Mouse (Mus musculus) skeletal muscle tissue, adult 2 months (tissue): ENCODE measurements around the gene Olfr150.
"Not testable (repeated sequence)": the region's sequence is repeated elsewhere in the genome, so short reads cannot be mapped to it uniquely, and the experiment has no call there.

Experiments used
- DNase-seq: peaks from one replicate; pipeline ENCODE4 v3.0.0-alpha.2; 2012; ENCODE audit warnings: low read depth, low spot score

Olfr150 gene

GRCm38 (mm10) chr9:39730678-39731077 lies at the start of gene Olfr150:
Gene Olfr150, plus strand, starts transcription at chr9:39730978.
- no peak for DNase-seq

DNA sequence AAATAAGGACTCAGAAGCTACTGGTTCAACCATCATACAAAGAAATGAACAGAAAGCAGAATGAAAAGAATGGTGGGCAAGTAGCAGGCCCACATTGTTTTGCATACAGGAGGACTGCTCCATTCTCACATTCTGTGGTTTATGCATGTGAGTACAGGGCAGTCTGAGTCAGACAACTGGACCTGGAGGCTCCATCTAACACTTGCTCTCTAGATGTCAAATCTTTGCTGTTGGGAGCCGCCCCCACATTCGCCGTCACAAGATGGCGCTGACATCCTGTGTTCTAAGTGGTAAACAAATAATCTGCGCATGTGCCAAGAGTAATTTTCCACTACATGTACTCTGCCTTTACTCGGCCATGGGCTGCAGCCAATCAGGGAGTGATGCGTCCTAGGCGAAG lies 29.7 kb upstream of the Olfr150 start:
- DNase-seq = not testable (repeated sequence)

DNA sequence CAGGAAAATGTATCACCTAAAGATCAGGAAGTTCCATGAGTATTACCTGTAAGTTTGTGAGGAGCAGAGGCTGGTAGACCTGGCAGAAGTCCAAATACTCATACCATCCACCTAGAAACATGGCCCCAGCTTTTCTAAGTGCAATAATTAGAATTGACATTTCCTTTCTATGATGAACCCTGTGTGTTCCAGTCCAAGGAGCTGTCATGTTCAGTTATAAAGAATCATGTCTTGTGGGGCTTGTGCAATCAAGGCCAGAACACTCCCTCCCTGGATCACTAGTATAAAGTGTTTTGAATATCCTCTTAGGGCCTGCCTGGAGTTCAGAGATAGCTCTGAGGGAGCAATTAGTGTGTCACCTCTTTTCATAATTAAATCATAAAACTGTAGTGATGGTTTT lies 23.8 kb upstream of the Olfr150 start, which contains the start of gene Olfr149:
Olfr149 (minus strand) TSS at position 101 of the 400 bp plus-strand sequence.
- DNase-seq = no peak

DNA sequence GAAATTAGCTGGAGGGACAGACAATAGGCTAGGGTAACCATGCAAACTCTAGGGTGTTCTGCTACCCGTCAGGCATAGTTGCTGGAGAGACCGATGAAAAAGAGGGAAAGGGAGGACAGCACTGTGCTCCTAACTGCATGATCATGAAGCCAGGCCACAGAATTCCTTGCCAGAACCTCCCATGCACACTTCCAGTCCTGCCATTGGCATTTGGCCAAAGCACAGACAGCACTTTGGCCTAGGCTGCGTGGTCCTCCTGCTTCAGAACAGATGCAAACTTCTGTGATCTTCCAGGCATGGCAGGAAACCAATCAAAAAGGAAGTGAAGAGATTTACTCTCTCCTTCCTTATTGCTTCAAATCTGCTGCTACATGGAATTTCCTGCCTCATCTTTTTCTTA lies 21.8 kb upstream of the Olfr150 start:
- peak; percentile 20 for DNase-seq

- no peak for DNase-seq
These were observed 19.7 kb upstream of the Olfr150 start, which contains the start of gene Olfr965 for GRCm38 (mm10) chr9:39711053-39711452. Gene Olfr965, plus strand, starts transcription at chr9:39711353.

DNA sequence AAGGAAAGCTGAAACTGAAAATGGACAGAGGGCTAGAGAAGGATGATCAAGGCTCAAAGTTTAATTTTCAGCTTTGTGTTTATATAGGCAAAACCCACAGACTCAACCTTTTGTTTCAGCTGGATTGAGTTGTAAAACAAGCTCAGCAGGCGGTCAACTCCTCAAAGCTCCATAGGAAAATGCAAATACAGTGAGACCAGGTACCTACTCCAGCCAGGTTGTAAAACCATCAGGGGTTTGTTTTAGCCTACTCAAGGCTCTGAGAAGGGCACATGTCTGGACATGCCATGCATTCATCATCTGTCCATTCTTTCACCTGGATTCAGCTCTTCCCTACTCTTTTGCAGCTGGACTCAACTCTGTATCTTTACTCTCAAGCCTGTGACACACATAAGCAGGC lies 10.0 kb downstream of the Olfr150 start:
- DNase-seq = no peak

GRCm38 (mm10) chr9:39745949-39746348 lies 15.2 kb downstream of the Olfr150 start, which contains the start of gene Olfr967:
Gene Olfr967, plus strand, starts transcription at chr9:39746249.
- no peak for DNase-seq

- no peak for DNase-seq
These were observed 15.7 kb downstream of the Olfr150 start for GRCm38 (mm10) chr9:39746428-39746827.

DNA sequence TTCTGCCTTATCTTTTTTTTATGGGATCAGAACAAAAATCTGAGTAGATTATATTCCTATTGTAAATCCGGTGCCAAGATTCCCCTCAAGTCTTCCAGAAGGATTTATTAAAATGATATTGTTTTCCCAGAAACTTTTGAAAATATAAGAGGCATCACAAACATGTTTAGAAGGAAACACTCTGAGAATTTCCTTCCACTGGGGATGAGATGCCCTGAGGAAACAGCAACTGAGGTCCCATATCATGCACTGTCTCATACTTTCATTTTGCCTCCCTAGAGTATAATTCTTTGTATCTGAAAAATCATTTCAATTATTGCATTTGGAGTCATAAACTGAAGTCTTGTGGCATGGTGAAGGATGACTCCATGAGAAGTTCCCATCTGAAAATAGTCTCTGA lies 52.4 kb downstream of the Olfr150 start, which contains the start of gene Olfr968:
Olfr968 (minus strand) TSS at position 101 of the 400 bp plus-strand sequence.
- no peak for DNase-seq
